Mouse (Mus musculus): ENCODE data around the gene Ttll9. TPM values are rescaled to one million over a fixed set of nuclear protein-coding genes. Genes with fewer than 3 reads are reported as not detected.

Ttll9 gene
- polyA plus RNA-seq (2015; fragmentation: Nextera tagmentation; extraction: Ambion mirVana): 0.32 and 0.39 TPM in 2 replicates

DNA sequence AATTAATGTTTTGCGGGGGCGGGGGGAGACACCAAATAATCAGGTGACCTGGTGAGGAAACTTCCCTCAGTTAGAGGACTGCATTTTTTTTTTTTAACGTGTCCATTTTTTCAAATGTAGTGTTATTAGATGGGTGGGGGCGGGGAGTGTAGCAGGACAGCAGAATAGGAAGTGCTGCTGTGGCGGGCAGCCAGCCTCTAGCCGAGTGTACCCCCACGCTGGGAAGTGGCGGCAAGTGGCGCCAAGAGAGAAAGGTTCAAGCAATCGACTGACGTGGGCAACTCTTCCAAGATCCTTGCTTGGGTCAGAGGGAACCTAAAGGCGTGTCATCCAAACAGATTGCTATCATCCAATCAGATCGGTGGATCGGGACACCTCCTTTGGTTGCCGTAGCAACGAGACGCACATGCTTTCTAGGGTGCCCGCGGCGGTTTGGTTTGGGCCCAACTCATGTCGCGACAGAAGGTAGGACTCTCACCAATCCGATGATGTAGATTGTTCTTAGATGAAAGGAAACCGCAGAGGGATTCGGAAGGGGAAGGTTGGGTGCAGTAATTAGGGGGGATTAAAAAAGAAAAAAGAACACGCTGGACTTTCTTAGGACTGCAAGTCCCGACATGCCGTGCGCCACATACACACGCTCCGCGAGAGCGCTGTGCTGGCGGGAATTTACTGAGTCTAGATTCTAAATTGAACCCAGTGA lies at the start of gene Ttll9:
TSS of gene Ttll9 (plus strand) at position 395 of the 703 bp plus-strand sequence.
- Histone ChIP-seq H3K27me3 (peaks cover 10% of the 10 kb centered on the region), H3K9me3 (no peaks in the 10 kb centered on the region), H3K9ac (peak within 1 kb of the TSS; percentile 65), H3K4me1 (no peaks in the 10 kb centered on the region), H3K36me3 (no peaks in the 10 kb centered on the region), H3K4me2 (replicated peaks) (peak within 1 kb of the TSS; percentile 80), H3K4me3 (peak within 1 kb of the TSS; percentile 52), H3K27ac (no peak within 1 kb of the TSS)
- 3% methylated on average over 34 of the region's 34 CpGs for WGBS
- peak; percentile 95 for ATAC-seq (ENCODE audit: low FRiP score, low read depth)

GRCm38 (mm10) chr2:152913471-152913870 lies 48.8 kb upstream of the Ttll9 start:
- ATAC-seq (ENCODE audit: low FRiP score, low read depth): no peak
- no peak overlapping the region for H3K4me3 ChIP-seq
- peaks cover 6% of the 10 kb centered on the region for H3K4me1 ChIP-seq
- no peaks in the 10 kb centered on the region for H3K9me3 ChIP-seq
- peaks cover 42% of the 10 kb centered on the region for H3K27me3 ChIP-seq
- WGBS: 24% methylated on average over 7 of the region's 7 CpGs
- no peak overlapping the region for H3K27ac ChIP-seq
- H3K4me2 ChIP-seq (replicated peaks): no peak overlapping the region
- H3K9ac ChIP-seq: no peak overlapping the region
- H3K36me3 ChIP-seq: no peaks in the 10 kb centered on the region

DNA sequence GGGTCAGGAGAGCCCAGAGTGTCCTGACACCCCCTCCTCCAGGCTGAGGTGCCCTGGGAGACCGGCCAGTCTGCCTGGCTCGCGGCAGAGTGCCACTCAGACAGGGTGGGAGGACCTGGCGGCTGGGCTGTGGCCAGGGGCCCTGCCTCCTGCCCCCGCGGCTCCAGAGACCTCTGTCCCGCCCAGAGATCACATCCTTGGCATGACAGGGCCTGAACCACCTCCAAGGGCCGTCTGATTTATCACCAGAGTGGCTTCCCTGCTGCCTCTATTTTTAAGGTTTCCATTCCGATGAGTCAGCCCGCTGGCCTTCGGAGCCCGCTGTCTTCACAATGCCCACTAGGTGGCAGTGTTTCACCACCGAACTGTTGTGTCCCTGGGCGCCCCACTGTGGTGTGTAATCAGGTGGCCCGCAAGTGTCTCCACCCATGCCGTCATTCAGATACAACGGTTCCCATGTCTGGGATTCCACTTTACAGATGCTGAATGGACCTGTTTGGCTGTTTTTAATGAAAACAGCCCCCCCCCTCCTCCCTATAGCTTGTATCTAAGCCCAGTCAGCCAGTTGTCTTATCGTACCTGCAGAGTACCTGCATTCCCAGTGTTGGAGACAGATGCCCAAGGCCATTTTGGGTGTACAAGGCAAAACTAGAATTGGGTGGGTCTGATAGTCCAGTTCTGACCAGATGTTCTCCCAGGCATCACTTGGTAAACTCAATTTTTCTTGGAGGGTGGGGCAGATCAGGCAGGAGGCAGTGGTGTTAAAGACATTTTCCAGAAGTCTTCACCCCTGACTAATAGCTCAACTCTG lies 47.8 kb upstream of the Ttll9 start:
- Histone ChIP-seq H3K9me3 (no peaks in the 10 kb centered on the region), H3K4me2 (replicated peaks) (peak overlapping the region; percentile 54), H3K4me3 (peak overlapping the region; percentile 15), H3K9ac (no peak overlapping the region), H3K27ac (no peak overlapping the region), H3K4me1 (peaks cover 6% of the 10 kb centered on the region), H3K27me3 (peaks cover 42% of the 10 kb centered on the region), H3K36me3 (no peaks in the 10 kb centered on the region)
- ATAC-seq (ENCODE audit: low FRiP score, low read depth): peak; percentile 52
- 3% methylated on average over 18 of the region's 18 CpGs for WGBS

DNA sequence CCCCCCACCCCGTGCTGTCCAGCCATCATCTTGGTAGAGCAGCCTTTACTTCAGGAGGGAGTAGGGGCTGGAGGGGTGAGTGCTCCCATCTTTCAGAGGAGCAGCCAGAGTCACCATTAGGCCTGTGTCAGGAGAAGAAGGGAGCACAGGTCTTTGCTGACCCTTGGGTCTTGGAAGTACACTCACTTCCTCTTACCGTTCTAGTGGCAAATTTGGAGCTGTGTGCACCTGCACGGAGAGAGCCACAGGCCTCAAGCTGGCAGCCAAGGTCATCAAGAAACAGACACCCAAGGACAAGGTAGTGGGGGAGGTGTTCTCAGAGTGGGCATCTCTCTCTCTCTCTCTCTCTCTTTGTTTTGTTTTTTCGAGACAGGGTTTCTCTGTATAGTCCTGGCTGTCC lies 46.8 kb upstream of the Ttll9 start:
- Histone ChIP-seq H3K4me2 (replicated peaks) (no peak overlapping the region), H3K36me3 (no peaks in the 10 kb centered on the region), H3K4me1 (peaks cover 6% of the 10 kb centered on the region), H3K4me3 (no peak overlapping the region), H3K9me3 (no peaks in the 10 kb centered on the region), H3K9ac (no peak overlapping the region), H3K27ac (no peak overlapping the region), H3K27me3 (peaks cover 37% of the 10 kb centered on the region)
- ATAC-seq (ENCODE audit: low FRiP score, low read depth): no peak
- 73% methylated on average over 4 of the region's 4 CpGs for WGBS

- H3K36me3 ChIP-seq: no peaks in the 10 kb centered on the region
- peaks cover 30% of the 10 kb centered on the region for H3K27me3 ChIP-seq
- H3K27ac ChIP-seq: no peak overlapping the region
- peaks cover 6% of the 10 kb centered on the region for H3K4me1 ChIP-seq
- no peak overlapping the region for H3K4me2 ChIP-seq (replicated peaks)
- WGBS: 30% methylated on average over 5 of the region's 5 CpGs
- no peak for ATAC-seq (ENCODE audit: low FRiP score, low read depth)
- no peaks in the 10 kb centered on the region for H3K9me3 ChIP-seq
- no peak overlapping the region for H3K9ac ChIP-seq
- H3K4me3 ChIP-seq: no peak overlapping the region
Observed at GRCm38 (mm10) chr2:152916111-152916510, 46.2 kb upstream of the Ttll9 start.

DNA sequence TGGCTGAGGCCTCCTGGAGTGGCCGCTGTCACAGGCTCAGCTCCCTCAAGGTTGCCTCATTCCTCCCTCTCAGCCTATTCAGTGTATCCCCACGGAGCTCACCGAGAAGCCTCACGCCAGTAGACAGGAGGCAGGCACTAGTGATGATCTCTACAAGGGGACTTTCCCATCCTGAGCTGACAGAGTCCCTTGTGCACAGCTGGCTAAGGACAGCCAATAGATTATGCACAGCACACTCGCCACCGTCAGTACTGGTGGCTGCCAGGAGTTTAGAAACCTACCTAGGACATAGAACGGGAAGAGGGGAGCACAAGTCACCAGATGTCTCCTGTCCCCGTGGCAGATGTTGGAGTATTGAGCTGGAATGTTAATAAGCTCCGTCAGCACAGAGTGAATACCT lies 44.6 kb upstream of the Ttll9 start:
- no peak overlapping the region for H3K27ac ChIP-seq
- H3K36me3 ChIP-seq: no peaks in the 10 kb centered on the region
- peaks cover 6% of the 10 kb centered on the region for H3K4me1 ChIP-seq
- peaks cover 15% of the 10 kb centered on the region for H3K27me3 ChIP-seq
- no peak overlapping the region for H3K4me2 ChIP-seq (replicated peaks)
- ATAC-seq (ENCODE audit: low FRiP score, low read depth): no peak
- no peak overlapping the region for H3K4me3 ChIP-seq
- WGBS: 45% methylated on average over 9 of the region's 9 CpGs
- H3K9ac ChIP-seq: no peak overlapping the region
- H3K9me3 ChIP-seq: no peaks in the 10 kb centered on the region

DNA sequence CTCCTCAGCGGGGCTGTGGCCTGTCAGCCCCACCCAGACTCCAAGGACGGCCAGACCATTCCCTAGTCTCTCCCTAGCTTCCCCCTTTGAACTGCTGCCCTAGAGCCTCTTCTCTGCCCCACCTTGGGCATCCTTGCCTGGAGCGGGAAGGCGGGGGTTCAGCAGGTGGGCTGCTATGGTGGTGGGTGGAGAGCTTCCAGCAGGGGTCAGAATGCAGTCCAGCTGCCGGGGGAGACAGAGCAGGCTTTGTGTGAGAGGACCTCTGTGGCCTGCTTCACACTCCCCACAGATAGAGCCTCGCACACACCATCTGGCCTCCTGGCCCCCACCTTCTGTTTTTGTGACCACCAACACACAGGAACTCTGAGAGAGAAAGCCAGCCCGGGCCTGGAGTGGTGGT lies 39.9 kb upstream of the Ttll9 start:
- ATAC-seq (ENCODE audit: low FRiP score, low read depth): no peak
- H3K4me2 ChIP-seq (replicated peaks): no peak overlapping the region
- no peaks in the 10 kb centered on the region for H3K27me3 ChIP-seq
- no peaks in the 10 kb centered on the region for H3K36me3 ChIP-seq
- no peak overlapping the region for H3K4me3 ChIP-seq
- no peaks in the 10 kb centered on the region for H3K9me3 ChIP-seq
- peaks cover 24% of the 10 kb centered on the region for H3K4me1 ChIP-seq
- H3K9ac ChIP-seq: no peak overlapping the region
- 25% methylated on average over 7 of the region's 7 CpGs for WGBS
- no peak overlapping the region for H3K27ac ChIP-seq

DNA sequence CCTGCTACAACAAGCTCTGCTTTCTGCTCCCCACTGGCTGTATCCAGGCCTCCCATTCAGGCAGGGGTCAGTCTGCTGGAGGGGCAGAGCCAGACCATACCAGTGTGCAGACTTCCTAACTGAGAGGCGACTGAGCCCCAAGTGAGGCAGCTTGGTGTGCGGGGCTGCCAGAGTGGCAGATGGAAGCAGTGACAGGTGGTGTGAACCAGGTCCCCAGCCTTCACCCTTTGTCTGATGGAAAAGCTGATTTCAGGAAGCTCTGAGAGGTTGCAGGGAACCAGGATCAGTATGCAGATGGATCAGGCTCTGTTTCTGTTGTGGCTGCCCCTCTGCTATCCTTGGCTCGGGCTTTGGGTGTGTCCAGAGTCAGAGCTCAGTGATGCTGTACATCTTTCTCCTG lies 38.7 kb upstream of the Ttll9 start:
- Histone ChIP-seq H3K4me3 (no peak overlapping the region), H3K27ac (no peak overlapping the region), H3K27me3 (no peaks in the 10 kb centered on the region), H3K9me3 (no peaks in the 10 kb centered on the region), H3K4me1 (peaks cover 24% of the 10 kb centered on the region), H3K4me2 (replicated peaks) (no peak overlapping the region), H3K36me3 (no peaks in the 10 kb centered on the region), H3K9ac (no peak overlapping the region)
- 77% methylated on average over 3 of the region's 3 CpGs for WGBS
- no peak for ATAC-seq (ENCODE audit: low FRiP score, low read depth)

DNA sequence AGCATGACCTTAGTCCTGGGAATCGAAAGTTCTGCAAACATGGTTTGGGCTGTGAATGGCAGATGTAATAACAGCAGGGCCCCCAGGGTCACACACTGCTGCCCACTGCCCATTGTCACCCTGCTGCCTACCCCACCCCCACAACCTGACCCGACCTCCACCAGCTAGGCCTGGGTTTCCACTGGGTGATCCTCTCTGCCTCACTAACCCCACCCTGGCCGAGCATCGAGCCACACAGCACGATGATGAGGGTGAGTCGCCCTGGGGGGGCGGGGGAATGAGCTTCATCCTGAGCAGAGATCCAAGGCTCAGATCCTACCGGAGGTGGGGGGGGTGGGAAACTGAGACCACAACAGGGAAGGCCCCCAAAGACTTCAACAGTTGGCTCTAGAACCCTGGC lies 38.2 kb upstream of the Ttll9 start:
- H3K36me3 ChIP-seq: no peaks in the 10 kb centered on the region
- no peak overlapping the region for H3K4me3 ChIP-seq
- no peaks in the 10 kb centered on the region for H3K27me3 ChIP-seq
- no peaks in the 10 kb centered on the region for H3K9me3 ChIP-seq
- H3K4me1 ChIP-seq: peaks cover 24% of the 10 kb centered on the region
- WGBS: 73% methylated on average over 8 of the region's 8 CpGs
- no peak overlapping the region for H3K4me2 ChIP-seq (replicated peaks)
- H3K9ac ChIP-seq: no peak overlapping the region
- no peak overlapping the region for H3K27ac ChIP-seq
- ATAC-seq (ENCODE audit: low FRiP score, low read depth): no peak

GRCm38 (mm10) chr2:152924543-152924942 lies 37.7 kb upstream of the Ttll9 start:
- H3K9ac ChIP-seq: no peak overlapping the region
- H3K4me3 ChIP-seq: no peak overlapping the region
- no peak for ATAC-seq (ENCODE audit: low FRiP score, low read depth)
- no peaks in the 10 kb centered on the region for H3K27me3 ChIP-seq
- peaks cover 24% of the 10 kb centered on the region for H3K4me1 ChIP-seq
- H3K9me3 ChIP-seq: no peaks in the 10 kb centered on the region
- no peaks in the 10 kb centered on the region for H3K36me3 ChIP-seq
- no peak overlapping the region for H3K4me2 ChIP-seq (replicated peaks)
- 79% methylated on average over 5 of the region's 5 CpGs for WGBS
- no peak overlapping the region for H3K27ac ChIP-seq

- no peak overlapping the region for H3K4me2 ChIP-seq (replicated peaks)
- no peaks in the 10 kb centered on the region for H3K27me3 ChIP-seq
- peaks cover 30% of the 10 kb centered on the region for H3K4me1 ChIP-seq
- H3K27ac ChIP-seq: peak overlapping the region; percentile 6; the same call in 1 of the 2 replicates
- peak; percentile 57 for ATAC-seq (ENCODE audit: low FRiP score, low read depth)
- no peaks in the 10 kb centered on the region for H3K36me3 ChIP-seq
- no peak overlapping the region for H3K4me3 ChIP-seq
- WGBS: 23% methylated on average over 11 of the region's 11 CpGs
- no peaks in the 10 kb centered on the region for H3K9me3 ChIP-seq
- H3K9ac ChIP-seq: 0 out of 2 replicates have a peak overlapping the region, but pooled peaks have one; percentile 26
Observed at GRCm38 (mm10) chr2:152925189-152925872, 37.0 kb upstream of the Ttll9 start.

- Histone ChIP-seq H3K4me1 (peaks cover 32% of the 10 kb centered on the region), H3K4me2 (replicated peaks) (no peak overlapping the region), H3K36me3 (no peaks in the 10 kb centered on the region), H3K9me3 (no peaks in the 10 kb centered on the region), H3K4me3 (no peak overlapping the region), H3K27me3 (no peaks in the 10 kb centered on the region; the same call in 1 of the 2 replicates), H3K27ac (no peak overlapping the region), H3K9ac (no peak overlapping the region)
- no peak for ATAC-seq (ENCODE audit: low FRiP score, low read depth)
- 70% methylated on average over 9 of the region's 9 CpGs for WGBS
Observed at GRCm38 (mm10) chr2:152926896-152927295, 35.4 kb upstream of the Ttll9 start.

Data from limb, embryonic 13.5 days (tissue).